Mouse (Mus musculus) E14TG2a.4 (cell line): ENCODE measurements around the gene Dnajc15.

Experiments used
- H3K27me3 ChIP-seq: 2 replicates; pipeline ENCODE4 v1.6.1; 2014; ENCODE audit warnings: low read length, control low read depth; ENCODE audit not compliant: insufficient read depth
- H3K36me3 ChIP-seq: 2 replicates; pipeline ENCODE4 v1.6.1; 2014; ENCODE audit warnings: low read length, control low read depth; ENCODE audit not compliant: insufficient read depth
- H3K4me1 ChIP-seq: replicated peaks from 2 replicates; pipeline ENCODE4 v1.6.1; 2014; ENCODE audit warnings: low read depth, low read length, control low read depth
- H3K4me3 ChIP-seq: replicated peaks from 2 replicates; pipeline ENCODE4 v1.5.1; 2014; ENCODE audit warnings: mild to moderate bottlenecking, low read length
- H3K9me3 ChIP-seq: 2 replicates; pipeline ENCODE4 v1.6.1; 2014; ENCODE audit warnings: low read length, control low read depth
- CTCF ChIP-seq: conservative IDR thresholded peaks from 2 replicates; pipeline ENCODE4 v1.5.1; 2014; ENCODE audit warnings: low read length
- NANOG ChIP-seq: IDR thresholded peaks from 2 replicates; pipeline ENCODE4 v1.6.1; 2014; ENCODE audit warnings: borderline replicate concordance, low read length, mixed read lengths
- POU5F1 ChIP-seq: IDR thresholded peaks from 2 replicates; pipeline ENCODE4 v1.6.1; 2014; ENCODE audit warnings: low read length, borderline replicate concordance

Dnajc15 gene

GRCm38 (mm10) chr14:77801571-77802267, 73.2 kb downstream of the Dnajc15 start:
- no peak for TF ChIP-seq NANOG
- no peak for TF ChIP-seq CTCF
- no peak for TF ChIP-seq POU5F1
- peaks cover 5% of the 10 kb centered on the region; the same call in 1 of the 2 replicates for H3K4me1 ChIP-seq
- H3K9me3 ChIP-seq: no peaks in the 10 kb centered on the region
- H3K27me3 ChIP-seq: peaks cover 28% of the 10 kb centered on the region
- H3K4me3 ChIP-seq: no peak overlapping the region
- no peaks in the 10 kb centered on the region for H3K36me3 ChIP-seq

GRCm38 (mm10) chr14:77796506-77796905, 78.4 kb downstream of the Dnajc15 start:
- peaks cover 42% of the 10 kb centered on the region for H3K27me3 ChIP-seq
- no peaks in the 10 kb centered on the region for H3K9me3 ChIP-seq
- TF ChIP-seq NANOG (no peak), POU5F1 (no peak), CTCF (no peak)
- no peak overlapping the region for H3K4me3 ChIP-seq
- no peaks in the 10 kb centered on the region for H3K36me3 ChIP-seq
- H3K4me1 ChIP-seq: peaks cover 5% of the 10 kb centered on the region; the same call in 1 of the 2 replicates

GRCm38 (mm10) chr14:77795240-77795639, 79.7 kb downstream of the Dnajc15 start:
- no peak for TF ChIP-seq NANOG
- no peak for TF ChIP-seq POU5F1
- no peak for TF ChIP-seq CTCF
- Histone ChIP-seq H3K27me3 (peaks cover 34% of the 10 kb centered on the region), H3K9me3 (no peaks in the 10 kb centered on the region), H3K4me3 (no peak overlapping the region), H3K4me1 (0 out of 2 replicates have a peak, but pooled peaks cover 2% of the 10 kb centered on the region), H3K36me3 (no peaks in the 10 kb centered on the region)

- no peak for TF ChIP-seq NANOG
- no peak for TF ChIP-seq CTCF
- TF ChIP-seq POU5F1: no peak
Observed at GRCm38 (mm10) chr14:77794285-77794949, 80.5 kb downstream of the Dnajc15 start.

GRCm38 (mm10) chr14:77792998-77793397, 81.9 kb downstream of the Dnajc15 start:
- TF ChIP-seq POU5F1: no peak
- no peak for TF ChIP-seq NANOG
- TF ChIP-seq CTCF: no peak
- Histone ChIP-seq H3K4me3 (no peak overlapping the region), H3K4me1 (no peaks in the 10 kb centered on the region), H3K27me3 (peaks cover 19% of the 10 kb centered on the region), H3K9me3 (no peaks in the 10 kb centered on the region), H3K36me3 (no peaks in the 10 kb centered on the region)

More at GRCm38 (mm10) chr14:77794285-77794949, 80.5 kb downstream of the Dnajc15 start:
- Histone ChIP-seq H3K27me3 (peaks cover 26% of the 10 kb centered on the region), H3K9me3 (no peaks in the 10 kb centered on the region), H3K4me1 (no peaks in the 10 kb centered on the region), H3K4me3 (no peak overlapping the region), H3K36me3 (no peaks in the 10 kb centered on the region)

GRCm38 (mm10) chr14:77783217-77783616, 91.7 kb downstream of the Dnajc15 start:
- H3K27me3 ChIP-seq: peaks cover 3% of the 10 kb centered on the region; the same call in 1 of the 2 replicates
- H3K9me3 ChIP-seq: peaks cover 3% of the 10 kb centered on the region; the same call in 1 of the 2 replicates
- no peaks in the 10 kb centered on the region for H3K36me3 ChIP-seq
- TF ChIP-seq CTCF: peak; percentile 84
- no peak for TF ChIP-seq NANOG
- no peak for TF ChIP-seq POU5F1
- H3K4me1 ChIP-seq: peaks cover 4% of the 10 kb centered on the region
- no peak overlapping the region for H3K4me3 ChIP-seq

- H3K4me3 ChIP-seq: no peak overlapping the region
- H3K27me3 ChIP-seq: peaks cover 40% of the 10 kb centered on the region
- no peak for TF ChIP-seq POU5F1
- TF ChIP-seq CTCF: no peak
- TF ChIP-seq NANOG: no peak
- peaks cover 2% of the 10 kb centered on the region; the same call in 1 of the 2 replicates for H3K9me3 ChIP-seq
- H3K36me3 ChIP-seq: no peaks in the 10 kb centered on the region
- peaks cover 7% of the 10 kb centered on the region for H3K4me1 ChIP-seq
Observed at GRCm38 (mm10) chr14:77777365-77777764, 97.6 kb downstream of the Dnajc15 start.

GRCm38 (mm10) chr14:77776005-77776531, 98.9 kb downstream of the Dnajc15 start:
- peaks cover 46% of the 10 kb centered on the region for H3K27me3 ChIP-seq
- TF ChIP-seq NANOG: no peak
- no peak for TF ChIP-seq CTCF
- TF ChIP-seq POU5F1: no peak
- H3K9me3 ChIP-seq: no peaks in the 10 kb centered on the region
- peaks cover 17% of the 10 kb centered on the region for H3K4me1 ChIP-seq
- H3K36me3 ChIP-seq: no peaks in the 10 kb centered on the region
- no peak overlapping the region for H3K4me3 ChIP-seq
